Mouse (Mus musculus) MEL (cell line): ENCODE data around the gene Rps6ka1. TPM values are rescaled to one million over a fixed set of nuclear protein-coding genes. Genes with fewer than 3 reads are reported as not detected.

ENCODE experiments used
- DNase-seq: peaks from one replicate; pipeline ENCODE4 v3.0.0; 2011; ENCODE audit warnings: low read depth, low spot score
- H3K27ac ChIP-seq: 2 replicates; pipeline ENCODE4 v1.5.1; 2012; ENCODE audit warnings: low read depth, mild to moderate bottlenecking, control low read depth, low read length, moderate library complexity; ENCODE audit not compliant: control insufficient read depth
- H3K27me3 ChIP-seq, 2 experiments: fragments of 150-350 bp in 1 of 2; sonication (generic) in 1 of 2; 2 replicates each; pipeline ENCODE4 v1.6.1; 2012; ENCODE audit warnings: low read length in 2 of 2, mild to moderate bottlenecking in 2 of 2, improper control_type of control experiment in 1 of 2, moderate library complexity in 1 of 2; ENCODE audit not compliant: insufficient read depth in 2 of 2, control insufficient read depth in 1 of 2
- H3K36me3 ChIP-seq, 2 experiments: 2 replicates each; pipeline ENCODE4 v1.6.1; 2012 to 2014; ENCODE audit warnings: low read length in 2 of 2, improper control_type of control experiment in 1 of 2, inconsistent platforms in 1 of 2, mild to moderate bottlenecking in 1 of 2; ENCODE audit not compliant: insufficient read depth in 2 of 2, control insufficient read depth in 1 of 2
- H3K4me1 ChIP-seq, 2 experiments: fragments of 150-350 bp in 1 of 2; sonication (generic) in 1 of 2; 2 replicates each; pipeline ENCODE4 v1.6.1; 2012; ENCODE audit warnings: low read length in 2 of 2, improper control_type of control experiment in 1 of 2, mild to moderate bottlenecking in 1 of 2; ENCODE audit not compliant: insufficient read depth in 2 of 2, control insufficient read depth in 1 of 2
- H3K4me3 ChIP-seq, 2 experiments: fragments of 150-350 bp in 1 of 2; sonication (generic) in 1 of 2; 2 replicates each; pipeline ENCODE4 v1.5.1; 2012; ENCODE audit warnings: low read depth in 2 of 2, low read length in 2 of 2, mild to moderate bottlenecking in 2 of 2, moderate library complexity in 2 of 2, control low read depth in 1 of 2, improper control_type of control experiment in 1 of 2; ENCODE audit not compliant: control insufficient read depth in 1 of 2, insufficient read depth in 1 of 2
- H3K79me2 ChIP-seq: 2 replicates; pipeline ENCODE4 v1.6.1; 2012; ENCODE audit warnings: mild to moderate bottlenecking, low read length, moderate library complexity; ENCODE audit not compliant: control insufficient read depth, poor library complexity, insufficient read depth
- H3K9ac ChIP-seq: 2 replicates; pipeline ENCODE4 v1.6.1; 2012; ENCODE audit warnings: low read depth, mild to moderate bottlenecking, control low read depth, low read length, moderate library complexity; ENCODE audit not compliant: control insufficient read depth, poor library complexity, severe bottlenecking
- H3K9me3 ChIP-seq: fragments of 150-350 bp; sonication (generic); replicated peaks from 2 replicates; pipeline ENCODE4 v1.6.1; 2012; ENCODE audit warnings: mild to moderate bottlenecking, low read length, improper control_type of control experiment, moderate library complexity; ENCODE audit not compliant: insufficient read depth
- CHD2 ChIP-seq: IDR thresholded peaks from 2 replicates; pipeline ENCODE4 v1.6.1; 2011; ENCODE audit warnings: low read length, improper control_type of control experiment
- CTCF ChIP-seq, 3 experiments: IDR thresholded peaks in 2 of 3; conservative IDR thresholded peaks in 1 of 3; 2 replicates each; pipeline ENCODE4 v1.5.1; 2011 to 2012; ENCODE audit warnings: low read length in 3 of 3, low read depth in 2 of 3, mild to moderate bottlenecking in 2 of 3, improper control_type of control experiment in 1 of 3, inconsistent platforms in 1 of 3, mixed read lengths in 1 of 3, moderate library complexity in 1 of 3; ENCODE audit not compliant: control insufficient read depth in 1 of 3, insufficient read depth in 1 of 3, poor library complexity in 1 of 3, severe bottlenecking in 1 of 3
- ELF1 ChIP-seq: IDR thresholded peaks from 2 replicates; pipeline ENCODE4 v1.6.1; 2014; ENCODE audit warnings: low read depth, mild to moderate bottlenecking, inconsistent platforms, low read length, improper control_type of control experiment, moderate library complexity
- EP300 ChIP-seq, 2 experiments: IDR thresholded peaks; 2 replicates each; pipeline ENCODE4 v1.6.1; 2011; ENCODE audit warnings: improper control_type of control experiment in 2 of 2, low read length in 2 of 2, low read depth in 1 of 2, mild to moderate bottlenecking in 1 of 2
- ETS1 ChIP-seq: IDR thresholded peaks from 2 replicates; pipeline ENCODE4 v1.6.1; 2012; ENCODE audit warnings: low read depth, mild to moderate bottlenecking, inconsistent platforms, low read length, improper control_type of control experiment, moderate library complexity
- GATA1 ChIP-seq: IDR thresholded peaks from 2 replicates; pipeline ENCODE4 v1.6.1; 2011; ENCODE audit warnings: low read depth, low read length, improper control_type of control experiment
- JUND ChIP-seq: IDR thresholded peaks from 2 replicates; pipeline ENCODE4 v1.6.1; 2011; ENCODE audit warnings: low read depth, mild to moderate bottlenecking, improper control_type of control experiment, low read length
- KAT2A ChIP-seq: conservative IDR thresholded peaks from 2 replicates; pipeline ENCODE4 v1.6.1; 2012; ENCODE audit warnings: low read depth, low read length, improper control_type of control experiment, inconsistent platforms
- MAX ChIP-seq: IDR thresholded peaks from 2 replicates; pipeline ENCODE4 v1.6.1; 2011; ENCODE audit warnings: low read length, improper control_type of control experiment
- MAZ ChIP-seq: IDR thresholded peaks from 2 replicates; pipeline ENCODE4 v1.6.1; 2012; ENCODE audit warnings: low read depth, mild to moderate bottlenecking, inconsistent platforms, low read length, improper control_type of control experiment
- MXI1 ChIP-seq: IDR thresholded peaks from 2 replicates; pipeline ENCODE4 v1.6.1; 2011; ENCODE audit warnings: mild to moderate bottlenecking, low read depth, low read length, improper control_type of control experiment
- MYC ChIP-seq: IDR thresholded peaks from 2 replicates; pipeline ENCODE4 v1.6.1; 2011; ENCODE audit warnings: low read depth, mild to moderate bottlenecking, low read length, improper control_type of control experiment, moderate library complexity
- NELFE ChIP-seq: IDR thresholded peaks from 2 replicates; pipeline ENCODE4 v1.6.1; 2011; ENCODE audit warnings: low read depth, low read length, improper control_type of control experiment
- NRF1 ChIP-seq: IDR thresholded peaks from 2 replicates; pipeline ENCODE4 v1.6.1; 2014; ENCODE audit warnings: low read depth, mild to moderate bottlenecking, inconsistent platforms, low read length, improper control_type of control experiment, moderate library complexity; ENCODE audit not compliant: poor library complexity, insufficient read depth, severe bottlenecking
- POLR2A ChIP-seq, 2 experiments: IDR thresholded peaks; 2 replicates each; pipeline ENCODE4 v1.6.1; 2011 to 2012; ENCODE audit warnings: low read length in 2 of 2, mild to moderate bottlenecking in 2 of 2, control low read depth in 1 of 2, improper control_type of control experiment in 1 of 2, low read depth in 1 of 2, moderate library complexity in 1 of 2; ENCODE audit not compliant: control insufficient read depth in 1 of 2, insufficient read depth in 1 of 2, poor library complexity in 1 of 2
- POLR2AphosphoS2 ChIP-seq: IDR thresholded peaks from 2 replicates; pipeline ENCODE4 v1.6.1; 2011; ENCODE audit warnings: low read length, improper control_type of control experiment
- RAD21 ChIP-seq: IDR thresholded peaks from 2 replicates; pipeline ENCODE4 v1.6.1; 2011; ENCODE audit warnings: mild to moderate bottlenecking, low read depth, low read length, improper control_type of control experiment
- SIN3A ChIP-seq: IDR thresholded peaks from 2 replicates; pipeline ENCODE4 v1.6.1; 2012; ENCODE audit warnings: low read length, improper control_type of control experiment, inconsistent platforms
- SMC3 ChIP-seq: IDR thresholded peaks from 2 replicates; pipeline ENCODE4 v1.6.1; 2011; ENCODE audit warnings: low read depth, low read length, improper control_type of control experiment
- TBP ChIP-seq: IDR thresholded peaks from 2 replicates; pipeline ENCODE4 v1.8.0; 2011; ENCODE audit warnings: low read depth, low read length, improper control_type of control experiment
- UBTF ChIP-seq: IDR thresholded peaks from 2 replicates; pipeline ENCODE4 v1.6.1; 2012; ENCODE audit warnings: low read depth, mild to moderate bottlenecking, inconsistent platforms, low read length, improper control_type of control experiment, moderate library complexity, borderline replicate concordance; ENCODE audit not compliant: insufficient read depth
- USF1 ChIP-seq: IDR thresholded peaks from 2 replicates; pipeline ENCODE4 v1.6.1; 2014; ENCODE audit warnings: low read depth, mild to moderate bottlenecking, inconsistent platforms, low read length, improper control_type of control experiment, moderate library complexity
- ZC3H11A ChIP-seq: IDR thresholded peaks from 2 replicates; pipeline ENCODE4 v1.6.1; 2012; ENCODE audit warnings: low read depth, mild to moderate bottlenecking, inconsistent platforms, low read length, improper control_type of control experiment
- ZKSCAN1 ChIP-seq: IDR thresholded peaks from 2 replicates; pipeline ENCODE4 v1.6.1; 2012; ENCODE audit warnings: low read depth, mild to moderate bottlenecking, inconsistent platforms, low read length, improper control_type of control experiment, moderate library complexity
- ZMIZ1 ChIP-seq: IDR thresholded peaks from 2 replicates; pipeline ENCODE4 v1.6.1; 2012; ENCODE audit warnings: low read depth, mild to moderate bottlenecking, inconsistent platforms, low read length, improper control_type of control experiment, moderate library complexity
- polyA plus RNA-seq, 2 experiments: library from polyadenylated mRNA; stranded (reverse) in 1 of 2; unstranded in 1 of 2; fragments of >175 nt in 1 of 2; fragments of >200 nt in 1 of 2; gene quantifications; 2 replicates each; pipeline versions ENCODE4 v1.2.1 to v1.2.4; 2012; ENCODE audit warnings: low replicate concordance in 2 of 2, low read depth in 1 of 2; ENCODE audit not compliant: insufficient read length in 2 of 2, insufficient read depth in 1 of 2, missing spikeins in 1 of 2
- total RNA-seq: library from RNA; depleted of rRNA; stranded (reverse); fragments of 300-350 nt; gene quantifications from 2 replicates; pipeline ENCODE4 v1.2.3, GENCODE M21; 2012

Rps6ka1 gene
- total and polyA plus RNA-seq, 3 experiments = 45.3 to 68.9 TPM; not detected in 1

- H3K4me3 ChIP-seq = peak overlapping the region; percentile 74 to 80
- DNase-seq = peak; percentile 62
- peak overlapping the region; percentile 100 for H3K27ac ChIP-seq
- H3K4me1 ChIP-seq = peaks cover 6 to 22% of the 10 kb centered on the region in 2 experiments
- H3K9ac ChIP-seq = peak overlapping the region; percentile 100
- no peaks in the 10 kb centered on the region for H3K9me3 ChIP-seq
- no peaks in the 10 kb centered on the region for H3K27me3 ChIP-seq
- H3K36me3 ChIP-seq = peaks cover 0 to 23% of the 10 kb centered on the region in 2 experiments; a peak in 2 of 4 replicates
- peak; percentile 31; the same call in 1 of the 2 replicates for TF ChIP-seq NELFE
- TF ChIP-seq ZC3H11A = no peak
- no peak for TF ChIP-seq CTCF (IDR thresholded peaks at IDR 0.05 in 2 of 3, conservative IDR thresholded peaks at IDR 0.05 in 1 of 3; ENCODE audit: control insufficient read depth in 1 of 3, insufficient read depth in 1 of 3, low read depth in 2 of 3, low read length in 3 of 3, poor library complexity in 1 of 3, severe bottlenecking in 1 of 3)
- no peak for TF ChIP-seq UBTF
- 0 out of 2 replicates have a peak, but pooled peaks have one; percentile 30 for TF ChIP-seq ETS1
- TF ChIP-seq ZMIZ1 = 0 out of 2 replicates have a peak, but pooled peaks have one; percentile 14
- TF ChIP-seq, all 39 proteins: peak for 3
- H3K79me2 ChIP-seq = peaks cover 3% of the 10 kb centered on the region; the same call in 1 of the 2 replicates
These were observed 72.6 kb downstream of the Rps6ka1 start for GRCm38 (mm10) chr4:133814804-133815515.

- peak; percentile 96 for DNase-seq
- Histone ChIP-seq H3K27me3 (no peaks in the 10 kb centered on the region), H3K27ac (peak overlapping the region; percentile 100), H3K4me1 (peaks cover 6 to 22% of the 10 kb centered on the region in 2 experiments), H3K9me3 (no peaks in the 10 kb centered on the region), H3K36me3 (peaks cover 0 to 23% of the 10 kb centered on the region in 2 experiments; a peak in 2 of 4 replicates), H3K79me2 (peaks cover 3% of the 10 kb centered on the region; the same call in 1 of the 2 replicates), H3K4me3 (peak overlapping the region; percentile 74 to 80), H3K9ac (peak overlapping the region; percentile 100)
- TF ChIP-seq RAD21 (no peak), SMC3 (peak; percentile 42), NRF1 (peak; percentile 32; the same call in 1 of the 2 replicates), POLR2A (IDR thresholded peaks at IDR 0.05; ENCODE audit: control insufficient read depth in 1 of 2, insufficient read depth in 1 of 2, low read depth in 1 of 2, low read length in 2 of 2, poor library complexity in 1 of 2) (peak in 1 of 2 experiments; percentile 70; a peak in 3 of 4 replicates), JUND (no peak), ZKSCAN1 (peak; percentile 46; the same call in 1 of the 2 replicates), KAT2A (peak; percentile 77), EP300 (IDR thresholded peaks at IDR 0.05; ENCODE audit: low read depth in 1 of 2, low read length in 2 of 2) (no peak; a peak in 2 of 4 replicates), NELFE (peak; percentile 70), GATA1 (no peak), UBTF (peak; percentile 74; the same call in 1 of the 2 replicates), USF1 (no peak), ELF1 (peak; percentile 60; the same call in 1 of the 2 replicates), ZC3H11A (peak; percentile 24; the same call in 1 of the 2 replicates), SIN3A (peak; percentile 40; the same call in 1 of the 2 replicates), TBP (peak; percentile 52), MYC (peak; percentile 73; the same call in 1 of the 2 replicates), MXI1 (peak; percentile 75), ZMIZ1 (peak; percentile 53; the same call in 1 of the 2 replicates), CHD2 (peak; percentile 46; the same call in 1 of the 2 replicates), CTCF (IDR thresholded peaks at IDR 0.05 in 2 of 3, conservative IDR thresholded peaks at IDR 0.05 in 1 of 3; ENCODE audit: control insufficient read depth in 1 of 3, insufficient read depth in 1 of 3, low read depth in 2 of 3, low read length in 3 of 3, poor library complexity in 1 of 3, severe bottlenecking in 1 of 3) (peak in 2 of 3 experiments; percentile 60 to 77; a peak in 4 of 6 replicates), ETS1 (no peak), MAX (peak; percentile 21; the same call in 1 of the 2 replicates), POLR2AphosphoS2 (0 out of 2 replicates have a peak, but pooled peaks have one; percentile 44), MAZ (peak; percentile 99)
These were observed 73.4 kb downstream of the Rps6ka1 start for GRCm38 (mm10) chr4:133813992-133814803.
